Mouse (Mus musculus) heart, postnatal 10 days (tissue): ENCODE data around the gene Tmem38a. TPM values are rescaled to one million over a fixed set of nuclear protein-coding genes. Genes with fewer than 3 reads are reported as not detected.
A peak's percentile ranks its signal among the peaks of the same experiment; 100 is the strongest.

Experiments used
- DNase-seq, 2 experiments: peaks; one replicate each; pipeline ENCODE4 v3.0.0; 2021
- intact Hi-C: fragments of 180-260 bp; cut with DNase I; formaldehyde crosslinking; loops from one replicate; pipeline ENCODE4 v1.15.1; 2025
- total RNA-seq, 2 experiments: library from RNA; stranded (reverse); gene quantifications; 2 replicates each; pipeline ENCODE4 v1.2.3; 2021

Tmem38a gene
- 100 to 1,000 TPM; 281 to 299 TPM for total RNA-seq

DNA sequence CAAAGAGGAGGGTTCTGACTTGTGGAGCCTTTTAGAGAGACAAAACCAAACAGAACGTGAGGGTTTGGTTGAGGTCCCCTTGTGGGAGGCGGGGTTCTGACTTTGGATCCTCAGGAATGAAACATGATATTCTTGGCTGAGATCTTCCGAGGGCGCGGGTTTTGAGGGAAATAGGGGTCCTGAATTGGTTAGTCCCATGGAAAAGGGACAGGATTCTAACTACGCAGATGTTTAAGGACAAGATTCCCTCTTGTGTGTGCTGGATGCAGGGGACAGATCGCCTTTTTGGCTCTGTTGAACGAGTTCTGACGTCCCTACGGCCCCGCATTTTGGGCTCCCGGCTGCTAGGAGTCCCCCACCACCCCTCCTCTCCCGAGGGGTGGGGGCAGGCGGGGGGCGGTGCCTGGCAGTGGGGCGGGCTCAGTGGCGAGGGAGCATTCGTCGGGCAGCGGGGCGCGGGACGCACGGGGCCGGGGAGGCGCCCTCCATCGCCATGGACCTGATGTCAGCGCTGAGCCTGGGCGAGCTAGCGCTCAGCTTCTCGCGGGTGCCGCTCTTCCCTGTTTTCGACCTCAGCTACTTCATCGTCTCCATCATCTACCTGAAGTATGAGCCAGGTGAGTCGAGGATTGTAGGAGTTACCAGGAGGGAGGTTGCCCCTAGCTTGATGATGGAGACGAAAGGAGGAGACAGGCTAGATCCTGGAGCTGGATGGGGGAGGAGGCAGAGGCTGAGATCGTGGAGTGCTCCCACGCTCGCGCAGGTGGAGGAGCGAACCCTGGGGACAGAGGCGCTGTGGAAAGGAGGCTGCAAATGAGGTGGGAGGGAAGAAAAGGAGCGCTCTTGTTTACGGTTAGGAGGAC is at the start of gene Tmem38a:
TSS of gene Tmem38a (plus strand) at position 445 of the 863 bp plus-strand sequence.
- intact Hi-C loops: loop anchor here (2.0 kb wide), 1 partner anchor 79 kb away; the partner anchor contains the start of gene Slc35e1
- peak; percentile 87 to 88 for DNase-seq

- no peak for DNase-seq
- intact Hi-C loops: no loop called here
Observed at GRCm38 (mm10) chr8:72532103-72532502, 39.8 kb upstream of the Tmem38a start.

DNA sequence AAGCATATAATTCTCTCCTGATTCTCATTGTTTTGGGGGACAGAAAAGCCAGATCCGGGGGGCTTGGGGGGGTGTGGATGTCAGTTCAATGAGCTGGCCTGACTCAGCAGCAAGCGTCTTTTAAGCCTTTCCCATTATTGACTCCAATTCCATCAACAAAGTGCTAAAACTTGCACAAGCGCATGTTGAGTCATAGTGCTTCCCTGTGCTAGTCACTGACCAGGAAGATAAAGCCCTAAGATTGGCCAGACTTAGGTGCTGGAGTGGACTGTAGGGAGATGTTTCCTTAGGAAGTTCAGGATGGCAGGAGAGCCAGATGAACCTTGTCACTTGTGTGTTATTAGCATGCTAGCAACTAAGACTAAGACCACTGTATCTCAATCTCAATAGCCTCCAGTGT is 37.0 kb upstream of the Tmem38a start:
- no peak for DNase-seq
- intact Hi-C loops: no loop called here

DNA sequence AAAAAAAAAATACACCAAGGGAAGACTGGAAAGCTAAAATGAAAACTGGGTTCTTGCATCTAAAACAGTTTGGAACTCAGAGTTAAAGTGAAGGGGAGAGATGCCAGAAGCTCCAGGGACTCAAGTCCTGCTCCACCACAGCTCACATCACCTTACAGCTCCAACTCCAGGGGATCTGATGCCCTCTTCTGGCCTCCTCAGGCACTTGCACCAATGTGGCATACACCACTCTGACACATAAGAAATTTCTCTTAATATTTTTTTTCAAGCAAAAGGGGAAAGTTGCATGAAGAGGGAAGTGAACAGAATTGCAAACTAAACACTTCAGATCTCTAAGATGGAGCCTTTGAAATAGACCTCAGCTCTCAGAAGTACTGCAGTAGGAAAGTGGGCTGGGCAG is 32.6 kb upstream of the Tmem38a start:
- intact Hi-C loops: no loop called here
- DNase-seq: peak in 1 of 2 experiments; percentile 13

- intact Hi-C loops: loop anchor here (5.0 kb wide), 1 partner anchor 125 kb away; the partner anchor contains the start of gene Eps15l1
Observed at GRCm38 (mm10) chr8:72547122-72547801, 24.6 kb upstream of the Tmem38a start.

GRCm38 (mm10) chr8:72547802-72548643 is 23.8 kb upstream of the Tmem38a start, which contains the start of gene Med26:
Med26 (minus strand) TSS chr8:72548270.
- intact Hi-C loops: loop anchor here (1.0 to 5.0 kb wide), 2 partner anchors 56 to 126 kb away; partner anchors contain the start of genes Eps15l1 and Slc35e1
- DNase-seq: peak; percentile 98 to 99

More at GRCm38 (mm10) chr8:72547122-72547801, 24.6 kb upstream of the Tmem38a start:
- peak; percentile 29 to 48 for DNase-seq

DNA sequence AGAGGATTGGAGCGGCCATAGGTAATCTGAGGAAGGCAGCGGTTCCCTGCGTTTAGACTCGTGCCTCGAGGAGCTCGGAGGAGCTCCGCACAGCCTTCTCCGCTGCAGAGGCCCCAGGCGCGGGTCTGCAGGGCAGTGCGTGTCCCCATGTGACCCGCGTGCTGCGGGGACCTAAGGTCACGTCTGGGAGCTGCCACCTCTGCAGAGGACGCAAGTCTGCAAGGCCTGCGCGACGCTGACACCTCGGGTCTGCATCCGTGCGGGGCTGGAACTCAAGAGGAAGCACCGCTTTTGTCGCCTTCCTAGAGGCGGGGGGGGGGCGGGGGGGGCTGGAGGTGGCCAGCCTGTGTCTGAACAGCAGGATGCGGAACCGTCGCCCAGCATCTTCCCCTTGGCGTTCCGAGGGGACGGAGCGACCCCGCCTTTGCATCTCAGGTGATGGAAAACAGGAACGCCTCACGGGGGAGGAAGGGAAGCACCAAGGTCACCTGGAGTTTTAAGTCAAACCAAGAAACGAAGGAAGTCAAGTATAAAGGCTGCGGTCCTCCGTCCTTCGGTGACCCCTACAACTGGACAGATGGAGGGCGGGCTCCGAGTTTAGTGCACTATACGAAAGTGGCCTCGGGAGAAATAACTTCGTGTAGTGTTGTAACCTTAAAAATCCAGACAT is 23.1 kb upstream of the Tmem38a start:
- no peak for DNase-seq
- intact Hi-C loops: loop anchor here (1.0 to 5.0 kb wide), 2 partner anchors 56 to 126 kb away; partner anchors contain the start of genes Eps15l1 and Slc35e1

DNA sequence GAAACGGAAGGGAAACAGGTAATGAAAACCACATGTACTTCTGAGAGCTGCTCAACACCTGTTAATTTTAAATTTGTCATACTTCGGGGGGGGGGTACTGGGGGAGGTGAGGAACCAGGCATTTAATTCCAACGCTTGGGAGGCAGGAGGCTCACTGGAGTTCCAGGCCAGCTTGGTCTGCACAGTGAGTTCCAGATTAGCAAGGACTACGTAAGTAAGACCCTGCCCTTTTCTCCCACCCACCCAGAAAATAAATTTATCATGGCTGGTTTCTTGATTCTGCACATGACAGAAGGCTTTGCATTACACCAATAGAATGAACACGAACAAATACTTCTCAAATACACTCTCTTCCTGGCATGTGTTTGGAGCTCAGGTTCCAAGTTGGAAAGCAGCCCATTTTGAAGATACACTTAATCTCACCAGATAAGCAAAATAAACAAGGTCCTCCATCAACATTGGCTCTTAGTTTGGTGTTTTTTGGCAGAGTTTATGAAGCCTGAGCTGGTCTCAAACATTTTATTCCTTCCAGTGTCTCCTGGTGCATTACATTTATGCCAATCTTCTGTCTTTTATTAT is 22.5 kb upstream of the Tmem38a start:
- intact Hi-C loops: loop anchor here (5.0 kb wide), 1 partner anchor 127 kb away; the partner anchor contains the start of gene Eps15l1
- peak; percentile 35 to 49 for DNase-seq

GRCm38 (mm10) chr8:72555770-72556169 is 16.1 kb upstream of the Tmem38a start:
- DNase-seq: no peak
- intact Hi-C loops: no loop called here

GRCm38 (mm10) chr8:72561111-72561689 is 10.7 kb upstream of the Tmem38a start:
- intact Hi-C loops: no loop called here
- DNase-seq: peak; percentile 28 to 36

DNA sequence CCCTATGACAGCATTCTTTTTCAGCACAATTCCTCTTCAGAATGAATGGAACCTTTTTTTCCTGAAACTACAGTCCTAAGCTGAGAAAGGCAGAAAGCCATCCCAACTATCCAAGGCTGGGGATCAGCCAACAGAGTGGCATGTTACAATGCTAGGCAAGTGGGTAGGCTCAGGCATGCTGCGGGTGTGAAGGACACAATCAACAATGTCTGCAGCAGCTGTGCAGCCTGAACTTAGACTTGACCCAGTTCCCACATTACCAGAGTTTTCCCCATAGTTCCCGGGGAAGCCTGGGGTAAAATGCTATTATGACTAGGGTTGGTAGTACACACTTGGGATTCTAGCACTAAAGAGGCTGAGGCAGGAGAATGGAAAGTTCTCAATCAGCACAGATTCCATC is 5.9 kb upstream of the Tmem38a start:
- no peak for DNase-seq
- intact Hi-C loops: no loop called here

DNA sequence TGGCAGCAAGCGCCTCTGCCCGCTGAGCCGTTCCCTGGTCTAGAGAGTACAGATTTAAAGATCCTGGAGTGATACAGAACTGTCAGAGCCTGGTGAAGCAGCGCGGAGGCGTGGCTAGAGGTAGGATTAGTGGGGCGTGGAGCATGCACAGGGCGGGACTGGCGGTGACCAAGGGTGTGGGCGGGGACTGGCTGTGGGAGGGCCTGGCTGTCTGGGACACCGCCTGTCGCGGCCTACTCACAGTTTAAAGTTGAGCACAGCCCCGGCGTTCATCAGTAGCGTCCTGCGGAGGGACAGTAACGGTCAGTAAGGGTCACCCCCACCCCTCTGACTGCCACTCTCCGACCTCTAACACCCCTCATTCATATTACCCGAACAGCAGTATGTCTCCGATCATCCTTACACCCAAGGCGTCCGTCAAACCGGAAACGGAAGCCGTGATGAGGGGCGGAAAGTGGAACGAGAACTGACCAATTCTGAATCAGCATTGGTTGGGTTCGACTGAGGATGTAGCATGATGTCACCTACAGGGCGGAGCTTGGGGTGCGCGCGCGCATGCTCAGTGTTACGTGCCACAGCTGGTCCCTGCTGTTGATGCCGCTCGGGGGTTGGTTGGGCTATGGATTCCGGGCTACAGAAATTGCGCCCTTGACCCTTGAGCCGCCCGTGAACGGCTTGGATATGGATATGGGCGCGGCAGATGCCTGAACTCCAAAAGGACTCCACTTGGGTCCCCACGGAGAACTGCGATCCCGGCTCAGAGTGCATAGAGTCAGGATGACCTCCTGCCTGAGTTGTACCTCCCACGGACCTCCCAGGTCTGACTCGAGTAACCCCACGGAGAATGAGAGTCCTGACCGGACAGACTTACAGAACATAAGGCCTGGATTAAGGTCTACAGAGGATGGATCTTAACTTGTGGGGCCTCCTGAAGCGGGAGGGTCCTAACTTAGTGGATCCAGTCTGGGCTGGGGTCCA is 933 bp upstream of the Tmem38a start, which contains the start of gene Smim7:
TSS of gene Smim7 (minus strand) at position 456 of the 978 bp plus-strand sequence.
- intact Hi-C loops: loop anchor here (2.0 kb wide), 1 partner anchor 78 kb away; the partner anchor contains the start of gene Slc35e1
- peak; percentile 99 for DNase-seq

- intact Hi-C loops: no loop called here
- DNase-seq: peak; percentile 53 to 57
Observed at GRCm38 (mm10) chr8:72572507-72572906, 652 bp downstream of the Tmem38a start.

- DNase-seq: no peak
- intact Hi-C loops: no loop called here
Observed at GRCm38 (mm10) chr8:72573450-72573849, 1.6 kb downstream of the Tmem38a start.

- DNase-seq: no peak
- intact Hi-C loops: no loop called here
Observed at GRCm38 (mm10) chr8:72575915-72576314, 4.1 kb downstream of the Tmem38a start.

- intact Hi-C loops: no loop called here
- no peak for DNase-seq
Observed at GRCm38 (mm10) chr8:72577266-72577665, 5.4 kb downstream of the Tmem38a start.

GRCm38 (mm10) chr8:72577941-72578340 is 6.1 kb downstream of the Tmem38a start:
- DNase-seq: peak; percentile 58 to 59

GRCm38 (mm10) chr8:72579374-72579773 is 7.5 kb downstream of the Tmem38a start:
- intact Hi-C loops: no loop called here
- DNase-seq: peak; percentile 26 to 36

More at GRCm38 (mm10) chr8:72577941-72578340, 6.1 kb downstream of the Tmem38a start:
- intact Hi-C loops: no loop called here
